Mouse (Mus musculus) CD8-positive naive resting alpha-beta T cell, adult 2 months (primary cell): ENCODE data around the gene Dnah6.

ENCODE experiments used
- DNase-seq, 2 experiments: peaks; one replicate each; pipeline ENCODE4 v3.0.0; 2022; ENCODE audit warnings: low read depth in 2 of 2, low spot score in 2 of 2

Gene Dnah6

GRCm38 (mm10) chr6:73045944-73046343 lies 175.5 kb downstream of the Dnah6 start:
- no peak for DNase-seq

GRCm38 (mm10) chr6:73042278-73042677 lies 179.2 kb downstream of the Dnah6 start:
- DNase-seq = no peak

GRCm38 (mm10) chr6:73038291-73038690 lies 183.2 kb downstream of the Dnah6 start:
- no peak for DNase-seq

GRCm38 (mm10) chr6:73028853-73029252 lies 192.6 kb downstream of the Dnah6 start:
- DNase-seq = no peak

- DNase-seq = no peak
These were observed 193.6 kb downstream of the Dnah6 start for GRCm38 (mm10) chr6:73027881-73028280.

GRCm38 (mm10) chr6:73026898-73027297 lies 194.6 kb downstream of the Dnah6 start:
- no peak for DNase-seq

GRCm38 (mm10) chr6:73020061-73020460 lies 201.4 kb downstream of the Dnah6 start:
- peak; percentile 29 to 36 for DNase-seq

- no peak for DNase-seq
These were observed 202.6 kb downstream of the Dnah6 start for GRCm38 (mm10) chr6:73018725-73019280.

- no peak for DNase-seq
These were observed 206.9 kb downstream of the Dnah6 start for GRCm38 (mm10) chr6:73014317-73015160.

- DNase-seq = no peak
These were observed 208.5 kb downstream of the Dnah6 start for GRCm38 (mm10) chr6:73012931-73013330.

GRCm38 (mm10) chr6:73011827-73012226 lies 209.6 kb downstream of the Dnah6 start:
- no peak for DNase-seq

- DNase-seq = peak; percentile 62 to 74
These were observed 211.4 kb downstream of the Dnah6 start for GRCm38 (mm10) chr6:73010073-73010472.

GRCm38 (mm10) chr6:73003601-73004000 lies 217.8 kb downstream of the Dnah6 start:
- DNase-seq = no peak

GRCm38 (mm10) chr6:73002391-73002790 lies 219.1 kb downstream of the Dnah6 start:
- no peak for DNase-seq

GRCm38 (mm10) chr6:72998809-72999208 lies 222.6 kb downstream of the Dnah6 start:
- no peak for DNase-seq

GRCm38 (mm10) chr6:72993688-72994082 lies 227.8 kb downstream of the Dnah6 start:
- peak in 1 of 2 experiments; percentile 41 for DNase-seq

GRCm38 (mm10) chr6:72993054-72993687 lies 228.3 kb downstream of the Dnah6 start:
- peak; percentile 70 to 72 for DNase-seq

- peak in 1 of 2 experiments; percentile 39 for DNase-seq
These were observed 231.2 kb downstream of the Dnah6 start for GRCm38 (mm10) chr6:72990206-72990605.

- DNase-seq = no peak
These were observed 232.3 kb downstream of the Dnah6 start for GRCm38 (mm10) chr6:72989028-72989736.

- DNase-seq = no peak
These were observed 238.9 kb downstream of the Dnah6 start for GRCm38 (mm10) chr6:72982506-72982905.

- DNase-seq = peak in 1 of 2 experiments; percentile 32
These were observed 239.6 kb downstream of the Dnah6 start for GRCm38 (mm10) chr6:72981851-72982250.
